Mouse (Mus musculus): ENCODE data around the gene Stx6.
A peak's percentile ranks its signal among the peaks of the same experiment; 100 is the strongest.

Stx6 gene

GRCm38 (mm10) chr1:155210011-155210763 lies 51.7 kb downstream of the Stx6 start:
- peak; percentile 35 for DNase-seq

GRCm38 (mm10) chr1:155211017-155211416 lies 52.5 kb downstream of the Stx6 start:
- DNase-seq = peak; percentile 12

- peak; percentile 5 for DNase-seq
Measured at GRCm38 (mm10) chr1:155212081-155212480, 53.6 kb downstream of the Stx6 start.

- peak; percentile 3 for DNase-seq
Measured at GRCm38 (mm10) chr1:155212493-155212892, 54.0 kb downstream of the Stx6 start.

- peak; percentile 21 for DNase-seq
Measured at GRCm38 (mm10) chr1:155212936-155213774, 54.6 kb downstream of the Stx6 start.

- DNase-seq = no peak
Measured at GRCm38 (mm10) chr1:155213912-155214311, 55.4 kb downstream of the Stx6 start.

- DNase-seq = no peak
Measured at GRCm38 (mm10) chr1:155215066-155215764, 56.7 kb downstream of the Stx6 start.

GRCm38 (mm10) chr1:155216313-155216712 lies 57.8 kb downstream of the Stx6 start:
- DNase-seq = peak; percentile 53

- DNase-seq = no peak
Measured at GRCm38 (mm10) chr1:155216844-155217243, 58.3 kb downstream of the Stx6 start.

GRCm38 (mm10) chr1:155217865-155218541 lies 59.5 kb downstream of the Stx6 start:
- DNase-seq = peak; percentile 67

- DNase-seq = peak; percentile 51
Measured at GRCm38 (mm10) chr1:155218924-155219323, 60.4 kb downstream of the Stx6 start.

- no peak for DNase-seq
Measured at GRCm38 (mm10) chr1:155222101-155222669, 63.7 kb downstream of the Stx6 start.

- no peak for DNase-seq
Measured at GRCm38 (mm10) chr1:155223036-155223435, 64.5 kb downstream of the Stx6 start.

GRCm38 (mm10) chr1:155223849-155224554 lies 65.5 kb downstream of the Stx6 start:
- DNase-seq = peak; percentile 88

GRCm38 (mm10) chr1:155229464-155230411 lies 71.2 kb downstream of the Stx6 start:
- DNase-seq = peak; percentile 32

- peak; percentile 52 for DNase-seq
Measured at GRCm38 (mm10) chr1:155232385-155232784, 73.9 kb downstream of the Stx6 start.

- DNase-seq = no peak
Measured at GRCm38 (mm10) chr1:155232786-155233185, 74.3 kb downstream of the Stx6 start.

- DNase-seq = no peak
Measured at GRCm38 (mm10) chr1:155233378-155233777, 74.9 kb downstream of the Stx6 start.

- DNase-seq = peak; percentile 72
Measured at GRCm38 (mm10) chr1:155233931-155234607, 75.6 kb downstream of the Stx6 start.

- no peak for DNase-seq
Measured at GRCm38 (mm10) chr1:155235641-155236040, 77.1 kb downstream of the Stx6 start.

Data from kidney, adult 18-20 months (tissue).